Mouse (Mus musculus): ENCODE data around the gene Man1a.
A peak's percentile ranks its signal among the peaks of the same experiment; 100 is the strongest.

Gene Man1a

DNA sequence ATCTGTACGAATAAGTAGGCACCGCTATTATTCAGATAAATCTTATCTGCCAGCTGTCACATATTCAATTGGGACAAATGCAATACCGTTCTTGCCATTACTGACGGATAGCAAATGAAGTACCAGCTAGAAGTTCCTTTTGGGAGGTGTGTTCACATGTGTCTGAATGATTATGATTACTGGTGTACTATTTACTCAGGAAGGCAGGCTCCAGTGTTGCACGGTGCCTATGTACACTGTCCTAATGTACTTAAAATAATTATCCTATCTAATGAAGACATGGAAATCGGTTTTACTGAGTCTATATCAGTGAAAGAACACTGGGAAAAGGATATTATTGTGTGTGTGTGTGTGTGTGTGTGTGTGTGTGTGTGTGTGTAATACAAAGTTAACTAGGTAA, 160.7 kb downstream of the Man1a start:
- no peak for DNase-seq (ENCODE audit: low read depth, low spot score)

DNA sequence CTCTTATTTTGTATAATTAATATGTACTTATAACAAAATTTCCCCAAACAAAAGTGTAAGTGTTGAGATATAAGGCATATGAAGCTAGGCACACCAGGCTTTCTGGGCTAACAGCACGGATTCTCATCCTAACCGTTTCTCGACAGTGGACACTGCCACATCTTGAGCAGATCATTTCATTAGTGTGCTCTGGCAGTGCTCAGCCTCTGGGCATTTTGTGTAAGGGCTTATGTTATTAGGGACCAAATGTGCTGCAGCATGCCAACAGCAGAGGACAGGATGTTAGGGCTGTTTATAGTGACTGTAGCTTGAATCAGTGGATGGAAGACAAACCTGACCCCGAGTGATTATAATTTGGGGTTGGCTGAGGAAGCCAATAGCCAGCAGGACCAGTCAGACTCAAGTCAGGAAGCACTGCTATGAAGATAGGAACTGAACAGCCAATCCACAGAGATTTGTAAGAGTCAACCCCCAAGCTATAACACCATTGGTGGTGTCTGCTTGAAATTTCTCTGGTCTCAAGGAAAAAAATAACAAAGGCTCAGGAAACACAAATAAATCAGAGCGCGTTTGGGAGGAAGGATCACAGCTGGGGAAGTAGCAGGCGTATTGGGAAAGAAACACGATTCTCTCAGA, 161.3 kb downstream of the Man1a start:
- no peak for DNase-seq (ENCODE audit: low read depth, low spot score)

DNA sequence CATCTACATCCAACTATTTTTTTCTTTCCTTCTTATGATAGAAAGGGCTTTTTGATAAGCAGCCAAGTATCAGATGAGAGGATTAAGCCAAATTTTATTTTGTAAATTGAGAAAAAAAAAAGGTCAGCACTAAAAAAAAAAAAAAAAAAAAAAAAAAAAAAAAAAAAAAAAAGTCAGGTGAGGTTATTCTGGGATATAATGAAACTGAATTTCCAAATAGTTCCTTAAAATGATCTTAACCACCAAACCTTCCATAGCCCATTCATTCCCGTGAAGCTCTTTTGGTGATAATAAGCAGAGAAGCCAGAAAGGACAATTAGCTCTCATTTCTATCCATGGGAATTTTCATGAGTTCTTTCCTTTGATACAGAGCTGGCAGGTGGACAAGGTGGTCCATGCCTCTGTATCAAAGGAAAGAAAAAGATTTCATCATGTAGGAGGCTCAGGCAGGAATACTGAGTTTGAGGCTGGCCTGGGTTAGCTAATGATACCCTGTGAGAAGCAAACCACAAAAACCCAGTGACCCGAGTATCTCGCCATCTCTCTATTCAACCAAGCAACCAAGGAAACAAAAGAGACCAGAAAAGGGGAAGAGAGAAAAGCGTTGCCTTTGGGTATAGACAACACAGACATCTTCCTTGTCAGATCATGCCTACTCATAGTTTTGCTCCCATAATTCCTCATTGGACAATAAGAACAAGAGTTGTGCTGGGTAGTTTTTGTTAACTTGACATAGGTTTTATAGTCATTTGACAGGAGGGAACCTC, 162.7 kb downstream of the Man1a start:
- DNase-seq (ENCODE audit: low read depth, low spot score), result no peak

DNA sequence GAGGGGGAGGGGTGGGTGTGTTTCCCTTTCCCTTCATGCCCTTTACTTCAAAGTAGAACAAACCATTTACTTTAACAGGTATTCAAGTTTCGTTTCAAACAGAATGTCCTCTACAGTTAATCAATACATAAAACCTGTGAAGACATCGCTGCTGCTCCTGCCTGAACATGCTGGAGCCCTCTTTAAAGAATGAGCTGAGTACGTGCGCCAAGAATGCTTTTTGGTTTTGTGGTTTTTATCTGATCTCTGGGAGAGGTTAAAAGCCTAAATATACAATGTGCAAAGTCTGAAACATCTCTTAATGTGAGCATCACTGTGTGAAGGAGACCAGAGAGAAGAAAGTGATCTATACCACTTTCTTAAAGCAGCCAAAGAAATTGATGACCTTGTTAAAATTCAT, 186.9 kb downstream of the Man1a start:
- no peak for DNase-seq (ENCODE audit: low read depth, low spot score)

DNA sequence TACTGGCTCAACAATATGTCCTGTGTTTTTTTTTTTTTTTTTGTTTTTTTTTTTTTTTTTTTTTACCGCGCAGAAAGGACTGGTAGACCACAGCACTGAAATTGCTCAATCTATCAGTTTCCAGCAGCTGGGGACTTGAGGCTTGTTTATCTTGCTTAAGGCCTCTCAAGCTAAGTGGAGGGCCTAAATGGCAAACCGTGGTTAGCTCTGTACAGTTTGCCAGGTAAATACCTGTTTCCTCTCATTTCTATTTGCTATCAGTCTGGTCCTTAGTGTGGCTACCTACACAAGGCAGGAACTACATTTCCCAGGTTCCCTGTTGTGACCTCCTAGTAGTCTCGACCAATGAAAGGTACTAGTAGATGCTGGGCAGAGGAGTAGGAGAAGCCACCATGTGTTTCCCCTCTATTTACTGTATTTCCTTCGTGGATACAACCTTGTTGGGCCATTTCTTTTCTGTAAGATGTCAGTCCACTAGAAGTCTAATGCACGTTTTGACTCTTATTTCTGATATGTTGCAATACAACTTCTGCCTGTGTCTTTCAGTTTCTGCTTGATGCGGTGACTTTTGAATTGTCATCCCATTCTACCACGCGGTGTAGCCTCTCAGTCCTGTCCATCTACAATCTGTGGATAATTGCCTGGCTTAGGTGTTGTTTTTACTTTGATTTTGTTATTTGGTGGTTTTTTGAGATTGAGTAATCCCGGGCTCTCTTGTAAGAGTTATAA, 187.9 kb downstream of the Man1a start:
- DNase-seq (ENCODE audit: low read depth, low spot score), result peak; percentile 7

DNA sequence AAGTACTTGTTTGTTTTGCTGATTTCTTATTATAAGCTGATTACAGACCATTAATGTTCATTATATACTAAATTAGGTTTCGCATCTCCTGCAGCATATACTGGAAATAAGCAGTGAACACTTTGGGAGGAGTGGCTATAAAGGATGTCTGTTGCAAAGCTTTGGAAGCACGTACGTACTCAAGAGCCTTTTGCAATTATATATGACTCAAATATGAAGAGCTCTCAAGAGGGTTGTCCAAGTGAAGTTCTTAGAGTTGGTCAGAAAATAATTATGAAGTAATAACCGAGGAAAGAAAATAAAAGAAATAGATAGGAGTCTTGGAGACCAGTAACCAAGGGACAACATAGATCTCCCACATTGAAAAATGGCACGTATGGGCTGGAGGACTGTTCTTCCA, 189.9 kb downstream of the Man1a start:
- DNase-seq (ENCODE audit: low read depth, low spot score), result no peak

DNA sequence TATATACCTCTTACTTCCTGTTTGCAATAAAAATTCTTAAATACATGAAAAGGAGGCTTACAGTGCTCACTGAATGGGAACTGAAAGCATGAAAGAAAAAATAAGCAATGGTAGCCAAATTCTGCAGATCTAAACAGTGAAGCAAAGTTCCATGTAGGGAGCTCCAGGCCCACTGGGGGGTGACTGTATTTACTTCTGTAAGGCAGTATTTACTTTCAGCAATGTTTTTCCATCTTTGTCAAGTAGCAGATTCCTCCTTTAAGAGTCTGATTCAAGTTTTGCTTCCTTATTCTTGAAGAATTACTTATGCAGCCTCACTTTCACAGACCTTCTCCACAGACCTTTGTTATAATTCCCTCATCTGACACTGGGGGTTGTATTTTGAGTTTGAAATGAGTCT, 195.1 kb downstream of the Man1a start:
- no peak for DNase-seq (ENCODE audit: low read depth, low spot score)

DNA sequence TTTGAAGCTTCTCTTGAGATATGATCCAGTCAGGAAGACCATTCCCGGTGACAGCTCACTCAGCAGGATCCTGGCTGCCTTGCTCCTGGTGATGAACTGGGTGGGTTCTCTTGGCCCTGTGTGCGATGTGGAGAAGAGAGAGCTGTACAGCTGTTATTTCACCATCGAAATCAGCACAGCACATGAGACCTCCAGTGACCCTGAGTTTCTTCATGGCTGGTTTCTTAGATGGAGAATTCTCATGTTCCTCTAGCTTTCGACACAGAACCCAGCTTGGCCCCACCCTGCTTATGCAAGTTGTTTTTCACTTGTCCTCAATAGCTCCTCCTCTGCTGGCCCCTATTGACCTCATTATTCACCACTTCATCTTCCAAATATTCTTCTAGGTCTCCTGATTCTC, 200.5 kb downstream of the Man1a start:
- no peak for DNase-seq (ENCODE audit: low read depth, low spot score)

DNA sequence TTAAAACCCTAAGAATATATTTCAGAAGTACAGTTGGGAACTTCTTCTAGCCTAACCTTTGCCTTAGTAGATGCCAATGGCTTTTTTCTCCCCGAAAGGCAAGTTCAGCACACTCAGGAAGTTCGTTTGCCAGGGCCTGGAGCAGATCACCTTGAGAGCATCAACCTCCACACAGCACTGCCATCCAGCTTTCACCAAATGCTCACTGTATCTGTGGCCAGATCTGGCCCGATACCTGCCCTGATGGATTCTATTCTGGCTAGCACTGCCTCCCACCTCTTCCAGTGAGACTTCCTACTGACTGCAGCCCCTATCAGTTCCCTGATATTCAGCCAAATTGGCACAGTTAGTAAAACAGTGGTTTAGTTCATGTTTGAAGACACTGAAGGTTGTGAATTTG, 202.2 kb downstream of the Man1a start:
- DNase-seq (ENCODE audit: low read depth, low spot score), result no peak

DNA sequence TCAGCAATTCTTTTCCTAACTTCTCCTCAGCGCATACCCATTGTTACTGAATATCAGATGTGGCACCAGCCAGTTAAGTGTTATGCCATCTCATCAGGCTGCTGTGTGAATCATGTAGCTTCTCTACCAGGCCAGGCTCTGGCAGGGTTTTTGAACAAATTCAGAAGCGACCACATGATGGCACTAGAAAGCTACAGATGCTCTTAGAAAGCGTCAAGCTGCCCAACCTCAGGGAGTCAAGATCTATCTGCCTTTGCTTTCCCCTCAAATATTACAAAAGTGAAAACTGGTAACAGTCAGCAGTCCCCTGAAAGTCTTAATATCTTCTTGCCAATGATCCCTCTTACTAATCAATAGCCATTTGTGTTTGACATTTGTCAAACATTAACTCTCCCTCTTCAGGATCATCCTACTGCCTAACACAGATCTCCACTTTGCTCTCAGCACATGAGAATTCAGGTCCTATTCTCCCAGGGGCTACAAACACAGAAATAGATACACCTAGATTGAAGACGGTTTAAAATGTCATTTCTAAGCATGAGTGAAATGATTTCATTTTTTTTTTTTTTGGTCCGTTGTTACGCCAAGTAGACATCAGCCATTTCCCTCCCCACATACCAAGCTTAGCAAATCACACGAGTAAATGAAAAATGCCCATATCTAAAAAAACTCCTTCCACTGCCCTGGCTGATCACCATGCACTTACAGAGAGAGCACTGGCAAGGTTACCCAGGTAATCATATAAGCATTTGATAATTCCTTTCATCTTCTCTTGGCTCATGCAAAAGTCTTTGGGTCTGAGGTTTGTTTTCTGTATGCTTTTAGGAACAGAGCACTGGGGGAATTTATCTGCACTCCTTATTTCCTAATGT, 212.7 kb downstream of the Man1a start:
- peak; percentile 27 for DNase-seq (ENCODE audit: low read depth, low spot score)

DNA sequence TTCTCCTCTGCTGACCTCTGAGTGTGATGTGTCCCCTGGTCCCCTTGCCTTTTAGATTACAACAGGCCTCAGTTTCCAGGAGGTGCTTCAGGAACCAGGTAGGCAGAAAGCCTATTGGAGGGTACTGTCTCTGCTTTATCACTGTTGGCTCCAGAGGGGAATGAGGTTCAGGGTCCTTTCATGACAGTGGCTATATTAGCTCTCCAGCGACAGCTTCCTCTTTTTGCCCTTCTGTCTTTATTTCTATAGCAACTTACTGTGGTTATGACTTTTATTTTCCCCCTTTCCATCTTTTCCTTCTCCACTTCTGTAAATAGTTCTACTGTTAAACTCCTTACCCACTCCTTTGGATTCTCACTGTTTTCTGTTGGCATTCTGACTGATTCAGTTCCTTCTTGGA, 216.5 kb downstream of the Man1a start:
- DNase-seq (ENCODE audit: low read depth, low spot score), result no peak

DNA sequence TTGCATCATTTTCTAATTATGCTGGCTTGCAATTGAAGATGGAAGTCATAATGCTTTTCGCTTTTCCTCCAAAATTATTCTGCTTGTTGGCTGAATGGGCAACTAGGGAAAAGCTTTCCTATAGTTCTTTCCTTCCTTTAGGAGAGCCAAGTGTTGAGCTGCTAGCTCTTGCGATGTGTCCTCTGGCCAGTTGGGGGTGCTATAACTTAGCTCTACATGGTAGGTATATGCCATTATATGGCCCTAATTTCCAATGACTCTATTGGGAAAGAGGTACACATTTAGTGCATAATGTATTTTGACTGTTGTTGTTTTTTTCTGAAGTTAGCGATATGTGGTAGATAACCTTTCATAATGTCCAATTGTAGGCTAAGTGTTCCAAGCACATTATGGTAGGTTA, 217.2 kb downstream of the Man1a start:
- DNase-seq (ENCODE audit: low read depth, low spot score), result no peak

Measured in R1 (cell line).